Mouse (Mus musculus) thymus, postnatal 10 days (tissue): ENCODE measurements at regions not wholly inside any gene's neighbourhood (a gene's known extent, or its start where the extent isn't known, plus 50 kb on each side); places are given as distances from the start of the nearest gene placed in this dataset.

Experiments used
- DNase-seq, 2 experiments: peaks; one replicate each; pipeline ENCODE4 v3.0.0; 2021; ENCODE audit warnings: low spot score in 2 of 2

GRCm38 (mm10) chr10:66857330-66857729, 238.6 kb upstream of the Jmjd1c start:
- DNase-seq = no peak

DNA sequence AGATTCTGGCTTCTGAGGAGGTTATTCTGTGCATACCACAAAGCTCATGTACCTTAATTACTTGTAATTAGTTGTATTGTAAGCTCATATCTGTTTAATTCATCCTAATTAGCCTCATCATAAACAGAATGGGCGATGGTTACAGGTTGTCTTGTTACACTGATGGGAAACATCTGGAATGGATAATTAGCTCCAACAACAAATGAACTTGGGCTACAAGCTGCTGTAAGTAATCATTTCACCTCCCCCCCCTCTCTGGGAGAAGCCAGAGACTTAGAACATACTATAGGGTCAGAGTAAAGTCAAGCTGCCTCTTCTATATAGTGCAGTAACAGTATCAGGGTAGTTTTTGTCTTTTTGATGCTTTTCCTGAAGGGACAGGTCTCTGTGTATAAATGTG, 234.5 kb upstream of the Jmjd1c start:
- DNase-seq = no peak

DNA sequence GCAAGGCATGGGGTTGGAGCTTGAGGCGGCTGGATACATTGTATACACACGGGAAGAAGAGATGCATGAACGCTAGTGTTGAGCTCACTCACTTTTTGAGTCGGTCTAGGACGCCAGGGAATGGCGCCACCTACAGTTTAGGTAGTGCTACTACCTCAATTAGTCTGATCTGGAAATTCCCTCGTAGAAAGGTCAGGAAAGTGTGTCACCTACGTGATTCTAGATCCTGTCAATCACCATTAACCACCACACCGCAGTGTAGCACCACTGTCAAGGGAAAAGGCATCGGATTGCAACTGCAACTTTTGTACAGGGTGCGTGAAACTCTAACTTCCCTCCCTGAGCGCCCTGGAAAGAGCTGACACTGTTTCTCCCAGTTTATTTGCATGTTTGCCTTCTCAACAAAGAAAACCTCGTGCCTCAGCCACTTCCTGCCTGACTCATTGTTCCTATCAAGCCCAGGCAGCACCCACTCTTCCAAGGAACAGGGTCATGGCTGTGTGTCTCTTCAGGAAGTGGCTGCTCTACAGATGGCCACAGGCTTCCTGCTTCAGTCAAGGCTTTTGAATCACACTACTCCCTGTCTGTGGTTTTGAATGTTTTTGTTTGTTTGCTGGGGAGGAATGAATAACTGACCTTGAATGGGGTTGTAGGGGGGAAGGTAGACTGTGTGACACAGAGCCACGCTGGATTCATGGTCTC, 231.6 kb upstream of the Jmjd1c start:
- DNase-seq = peak; percentile 15 to 30

GRCm38 (mm10) chr10:66865010-66865582, 230.8 kb upstream of the Jmjd1c start:
- DNase-seq = no peak

DNA sequence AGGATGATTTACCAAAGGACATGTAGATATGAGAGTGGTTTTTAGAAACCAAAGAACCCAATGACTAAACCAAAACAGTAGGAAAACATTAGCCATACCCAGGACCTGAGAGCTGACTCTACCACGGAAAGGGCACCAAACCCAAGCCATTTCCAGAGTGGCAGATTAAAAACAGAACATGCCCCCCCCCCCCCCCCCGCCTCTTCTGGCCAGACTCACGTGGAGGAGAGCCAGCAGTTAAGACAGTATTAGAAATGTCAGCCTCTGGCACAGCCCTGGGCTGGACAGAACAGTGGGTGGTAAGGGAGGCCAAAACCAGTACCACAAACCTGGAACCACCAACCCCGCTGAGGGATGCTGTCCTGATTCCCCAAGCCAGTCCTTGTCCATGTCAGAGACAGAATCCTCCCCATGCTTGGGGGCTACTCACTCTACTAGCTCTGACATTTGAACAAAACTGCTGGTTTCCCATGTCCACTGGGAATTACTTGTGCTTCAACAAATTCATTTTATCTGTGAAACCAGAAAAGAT, 224.7 kb upstream of the Jmjd1c start:
- DNase-seq = no peak

- no peak for DNase-seq
Observed at GRCm38 (mm10) chr10:66871673-66872072, 224.3 kb upstream of the Jmjd1c start.

- no peak for DNase-seq
Observed at GRCm38 (mm10) chr10:66873468-66873867, 222.5 kb upstream of the Jmjd1c start.

GRCm38 (mm10) chr10:66879071-66879470, 216.9 kb upstream of the Jmjd1c start:
- no peak for DNase-seq

- no peak for DNase-seq
Observed at GRCm38 (mm10) chr10:66882825-66883224, 213.1 kb upstream of the Jmjd1c start.

- DNase-seq = no peak
Observed at GRCm38 (mm10) chr10:66885575-66885974, 210.3 kb upstream of the Jmjd1c start.

- DNase-seq = no peak
Observed at GRCm38 (mm10) chr10:66889786-66890555, 206.0 kb upstream of the Jmjd1c start.

DNA sequence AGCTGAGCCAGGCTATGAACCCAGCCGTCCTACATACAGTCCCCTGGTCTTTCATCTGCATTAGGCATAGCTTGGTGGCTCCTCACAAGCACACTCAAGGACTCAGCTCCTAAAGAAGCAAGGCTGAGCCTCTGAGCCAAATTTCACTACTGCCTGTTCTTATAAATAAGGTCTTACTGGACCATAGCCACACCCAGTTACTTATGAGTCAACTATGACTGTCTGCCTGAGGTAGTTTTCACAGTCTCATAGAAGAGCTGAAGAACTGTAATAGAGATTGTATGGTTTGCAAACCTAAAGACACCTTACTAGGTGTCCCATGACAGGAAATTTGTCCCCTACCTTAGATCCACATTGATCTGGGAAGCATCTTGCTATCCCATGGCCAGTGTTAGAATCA, 204.1 kb upstream of the Jmjd1c start:
- DNase-seq = no peak

- DNase-seq = no peak
Observed at GRCm38 (mm10) chr10:66893836-66894235, 202.1 kb upstream of the Jmjd1c start.

DNA sequence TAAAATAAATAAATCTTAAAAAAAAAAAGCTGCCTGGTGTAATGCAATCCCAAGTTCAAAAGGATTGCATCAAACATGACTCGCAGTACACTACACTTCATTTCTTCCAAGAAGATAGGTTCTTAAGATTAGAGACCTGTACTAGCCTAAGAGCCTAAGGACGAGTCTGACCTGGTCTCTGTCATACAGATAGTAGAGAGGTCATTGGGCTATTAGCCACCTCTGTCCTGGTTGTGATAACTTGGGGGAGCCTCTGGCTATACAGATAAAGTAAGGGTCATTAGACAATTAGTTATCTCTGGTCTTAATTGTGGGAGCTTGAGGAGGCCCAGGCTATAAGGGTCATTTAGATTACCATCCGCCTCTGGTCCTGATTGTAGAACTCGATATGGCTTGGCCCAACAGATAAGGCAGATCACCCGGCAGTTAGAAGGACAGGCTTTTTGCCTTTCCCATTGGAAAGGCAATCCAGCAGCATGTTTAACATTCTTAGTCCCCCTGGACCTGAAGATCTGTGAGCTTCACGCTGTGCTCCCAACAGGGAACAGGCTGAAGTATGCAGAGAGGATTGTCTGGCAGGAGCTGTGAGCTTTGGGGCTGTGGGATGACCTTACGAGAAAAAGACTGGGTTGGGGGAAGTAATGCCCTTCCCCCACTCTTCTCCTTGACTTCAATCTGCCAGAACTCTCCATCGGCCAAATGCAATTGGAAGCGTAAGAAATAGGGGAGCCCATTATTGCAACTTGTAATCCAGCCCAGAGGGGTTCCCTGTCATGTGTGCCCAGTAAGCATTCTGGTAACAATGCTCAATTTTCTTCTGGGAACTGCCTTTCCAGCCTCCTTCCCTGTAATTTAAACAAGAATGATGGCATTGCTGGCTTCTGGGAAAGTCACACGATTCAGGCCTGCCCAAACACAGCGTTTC, 199.0 kb upstream of the Jmjd1c start:
- no peak for DNase-seq

- DNase-seq = no peak
Observed at GRCm38 (mm10) chr10:66899724-66900123, 196.2 kb upstream of the Jmjd1c start.

DNA sequence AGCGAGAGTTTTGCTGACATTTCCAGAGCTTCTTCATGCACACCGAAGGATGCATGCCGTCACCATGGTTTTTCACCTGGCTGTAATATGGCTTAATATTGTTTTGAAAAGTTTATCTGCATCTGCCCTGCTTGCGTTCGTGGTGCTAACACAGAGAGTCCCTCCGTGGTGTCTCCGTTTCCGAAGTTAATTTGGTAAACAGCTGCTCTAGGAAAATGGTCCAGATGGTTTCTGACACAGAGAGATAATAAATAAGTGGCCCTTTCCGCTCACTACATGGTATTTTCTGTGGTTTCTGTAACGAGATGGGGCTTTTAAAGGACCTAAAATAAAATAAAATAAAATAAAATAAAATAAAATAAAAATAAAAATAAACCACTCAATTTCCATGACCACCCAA, 195.1 kb upstream of the Jmjd1c start:
- DNase-seq = no peak

DNA sequence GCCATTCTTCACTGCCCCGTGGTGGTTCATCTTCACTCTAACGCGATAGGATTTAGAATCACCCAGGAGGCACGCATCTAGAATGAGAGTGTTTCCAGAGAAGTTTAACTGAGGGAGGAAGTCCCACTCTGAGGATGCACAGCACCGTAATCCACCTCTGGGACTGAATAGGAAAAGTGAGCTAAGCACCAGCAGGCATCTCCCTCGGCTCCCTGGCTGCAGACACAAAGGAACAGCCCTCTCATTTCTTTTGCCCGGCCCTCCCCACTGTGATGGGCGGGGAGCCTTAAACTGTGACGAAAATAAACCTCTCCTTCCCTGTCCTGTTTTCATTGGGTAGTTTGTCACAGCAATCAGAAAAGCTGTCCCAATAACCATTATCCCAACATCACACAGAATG, 194.1 kb upstream of the Jmjd1c start:
- no peak for DNase-seq

DNA sequence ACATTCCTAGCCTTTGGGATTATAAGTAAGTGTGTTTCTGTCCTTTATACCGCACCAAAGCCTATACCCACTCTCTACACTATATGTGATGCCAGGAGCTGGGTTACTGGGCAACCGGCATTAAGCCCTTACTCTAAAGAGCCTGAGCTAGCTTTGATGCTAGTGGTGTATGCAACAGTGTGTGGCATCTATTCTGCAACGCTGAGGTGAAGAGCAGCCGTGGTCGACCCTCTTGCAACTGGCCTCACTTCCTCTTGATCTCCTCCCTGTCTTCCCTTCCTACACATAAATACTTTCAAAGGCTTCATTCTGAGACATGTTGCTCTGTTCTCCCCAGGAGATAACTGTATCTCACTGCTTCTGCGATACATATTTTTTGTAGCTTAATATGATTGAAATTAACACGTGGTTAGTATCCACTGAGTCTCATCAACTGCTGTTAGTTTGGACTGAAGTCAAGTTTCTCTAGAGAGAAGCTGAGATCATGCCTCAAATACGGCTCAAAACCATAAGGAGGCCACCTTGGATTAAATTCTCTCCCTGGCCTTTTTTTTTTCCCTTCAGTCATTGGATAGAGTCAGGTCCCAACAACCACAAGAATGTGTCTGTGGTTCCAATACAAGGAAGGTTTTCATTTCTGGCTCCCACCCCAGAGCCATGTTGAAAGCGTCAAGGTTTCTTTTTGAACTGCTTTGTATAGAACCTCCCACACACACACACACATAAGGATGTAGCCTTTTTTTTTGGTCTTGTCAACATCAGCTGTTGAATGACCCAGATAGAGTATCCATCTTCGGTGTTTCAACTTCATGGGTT, 191.2 kb upstream of the Jmjd1c start:
- DNase-seq = no peak

- no peak for DNase-seq
Observed at GRCm38 (mm10) chr10:66907842-66908241, 188.1 kb upstream of the Jmjd1c start.

DNA sequence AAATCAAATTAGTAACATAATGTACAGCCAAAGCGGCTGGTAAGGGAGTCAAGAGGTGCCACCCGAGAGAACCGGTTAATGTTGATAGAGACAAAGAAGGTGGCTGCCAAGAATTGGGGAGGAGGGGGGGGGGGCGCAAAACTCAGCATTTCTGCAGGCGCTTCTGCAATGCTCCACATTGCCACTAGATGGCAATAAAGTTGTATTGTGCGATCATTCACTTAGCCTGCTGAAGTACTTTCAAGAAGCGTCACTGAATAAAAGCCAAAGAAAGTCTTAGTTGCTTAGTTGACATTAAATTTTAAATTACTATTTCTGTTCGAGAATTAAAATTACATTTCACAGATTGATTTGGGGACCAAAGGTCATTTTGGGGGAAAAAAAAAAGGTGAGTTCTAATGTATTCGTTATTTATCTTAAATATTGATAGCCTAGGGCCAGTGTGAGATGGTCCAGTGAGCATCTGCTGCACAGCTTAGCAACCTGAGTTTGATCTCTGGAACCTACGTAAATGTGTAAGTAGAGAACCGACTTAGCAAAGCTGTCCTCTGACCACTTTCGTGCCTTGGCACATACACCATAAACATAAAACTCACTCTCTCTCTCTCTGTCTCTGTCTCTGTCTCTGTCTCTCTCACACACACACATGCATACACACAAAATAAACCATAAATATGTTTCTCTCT, 186.6 kb upstream of the Jmjd1c start:
- peak; percentile 9 to 63 for DNase-seq
